Mouse (Mus musculus): Measurements from ENCODE around the gene Catsperd. TPM values are rescaled to one million over a fixed set of nuclear protein-coding genes. Genes with fewer than 3 reads are reported as not detected.

Catsperd gene
- polyA plus RNA-seq, 1 experiment from 2014 or later: 0.43 TPM

DNA sequence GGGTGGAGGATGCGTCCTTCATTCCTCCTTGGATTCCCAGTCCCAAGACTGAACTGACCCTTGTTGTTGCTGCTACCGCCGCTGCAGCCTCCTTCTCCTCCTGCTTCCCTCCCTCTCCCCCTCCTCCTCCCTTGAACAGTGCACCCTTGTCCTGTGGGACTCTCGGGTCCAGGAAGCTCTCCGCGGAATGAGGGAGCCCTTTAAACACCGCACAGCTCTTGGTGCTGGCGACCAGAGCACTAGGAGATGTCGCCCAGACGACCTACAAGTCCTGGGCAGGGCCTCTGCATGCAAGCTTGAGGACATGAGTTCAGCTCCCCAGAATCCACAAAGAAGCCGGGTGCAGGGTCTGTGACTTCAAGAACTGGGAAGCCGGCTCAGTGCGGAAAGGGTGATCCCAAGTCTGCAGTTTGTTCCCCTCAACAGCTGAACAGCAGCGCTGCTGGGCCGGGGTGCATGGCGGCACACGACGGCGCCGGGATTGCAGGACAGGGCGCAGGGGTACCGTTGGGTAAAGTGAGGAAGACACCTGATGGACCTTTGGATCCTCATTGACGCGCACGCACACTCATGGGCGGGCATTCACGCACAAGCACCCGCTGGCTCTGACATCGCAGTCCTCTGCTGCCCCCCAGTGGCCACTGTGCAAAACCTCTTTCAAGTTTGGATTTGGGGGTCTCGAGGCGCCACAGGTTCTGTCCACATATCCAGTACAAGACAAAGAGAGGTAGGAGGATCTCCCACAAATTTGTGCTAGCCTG lies 40.6 kb downstream of the Catsperd start:
- no peak for ATAC-seq (ENCODE audit: low read depth)
- peak overlapping the region; percentile 68 for H3K9ac ChIP-seq (ENCODE audit: low read length)

DNA sequence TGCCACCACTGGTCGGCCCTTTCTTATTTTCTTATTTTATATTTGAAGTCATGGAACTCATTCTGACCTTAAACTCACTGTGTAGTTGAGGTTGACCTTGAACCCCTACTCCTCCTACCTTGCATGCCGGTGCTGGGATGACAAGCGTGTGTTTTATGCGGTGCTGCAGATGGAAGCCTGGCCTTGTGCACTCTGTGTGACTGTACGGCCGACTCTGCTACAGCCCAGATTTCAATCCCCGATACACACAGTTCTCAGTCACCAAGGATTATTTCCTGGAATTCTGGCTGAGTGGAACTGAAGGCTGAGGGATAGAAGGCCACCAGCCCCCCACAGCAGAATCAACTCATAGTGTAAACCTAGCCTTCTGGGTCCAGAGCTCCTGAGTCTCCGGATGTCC lies 41.8 kb downstream of the Catsperd start:
- Histone ChIP-seq H3K9ac (ENCODE audit: low read length) (no peak overlapping the region), H3K4me1 (replicated peaks; ENCODE audit: control insufficient read depth, insufficient read depth, low read length) (peaks cover 9% of the 10 kb centered on the region), H3K36me3 (ENCODE audit: control insufficient read depth, insufficient read depth, low read length) (no peaks in the 10 kb centered on the region), H3K4me2 (ENCODE audit: low read depth, low read length) (no peak overlapping the region), H3K27me3 (ENCODE audit: control insufficient read depth, insufficient read depth, low read depth, low read length) (no peaks in the 10 kb centered on the region), H3K27ac (ENCODE audit: low read length) (no peak overlapping the region), H3K4me3 (ENCODE audit: low read length) (no peak overlapping the region), H3K9me3 (ENCODE audit: control insufficient read depth, low read length) (no peaks in the 10 kb centered on the region)
- 83% methylated on average over 8 of the region's 8 CpGs for WGBS
- ATAC-seq (ENCODE audit: low read depth): no peak

More for the DNA sequence above, 40.6 kb downstream of the Catsperd start:
- no peaks in the 10 kb centered on the region for H3K36me3 ChIP-seq (ENCODE audit: control insufficient read depth, insufficient read depth, low read length)
- 3% methylated on average over 31 of the region's 31 CpGs for WGBS
- H3K27ac ChIP-seq (ENCODE audit: low read length): no peak overlapping the region
- H3K9me3 ChIP-seq (ENCODE audit: control insufficient read depth, low read length): no peaks in the 10 kb centered on the region
- peaks cover 9% of the 10 kb centered on the region for H3K4me1 ChIP-seq (replicated peaks; ENCODE audit: control insufficient read depth, insufficient read depth, low read length)
- H3K27me3 ChIP-seq (ENCODE audit: control insufficient read depth, insufficient read depth, low read depth, low read length): no peaks in the 10 kb centered on the region
- H3K4me2 ChIP-seq (ENCODE audit: low read depth, low read length): peak overlapping the region; percentile 96
- peak overlapping the region; percentile 49 for H3K4me3 ChIP-seq (ENCODE audit: low read length)

DNA sequence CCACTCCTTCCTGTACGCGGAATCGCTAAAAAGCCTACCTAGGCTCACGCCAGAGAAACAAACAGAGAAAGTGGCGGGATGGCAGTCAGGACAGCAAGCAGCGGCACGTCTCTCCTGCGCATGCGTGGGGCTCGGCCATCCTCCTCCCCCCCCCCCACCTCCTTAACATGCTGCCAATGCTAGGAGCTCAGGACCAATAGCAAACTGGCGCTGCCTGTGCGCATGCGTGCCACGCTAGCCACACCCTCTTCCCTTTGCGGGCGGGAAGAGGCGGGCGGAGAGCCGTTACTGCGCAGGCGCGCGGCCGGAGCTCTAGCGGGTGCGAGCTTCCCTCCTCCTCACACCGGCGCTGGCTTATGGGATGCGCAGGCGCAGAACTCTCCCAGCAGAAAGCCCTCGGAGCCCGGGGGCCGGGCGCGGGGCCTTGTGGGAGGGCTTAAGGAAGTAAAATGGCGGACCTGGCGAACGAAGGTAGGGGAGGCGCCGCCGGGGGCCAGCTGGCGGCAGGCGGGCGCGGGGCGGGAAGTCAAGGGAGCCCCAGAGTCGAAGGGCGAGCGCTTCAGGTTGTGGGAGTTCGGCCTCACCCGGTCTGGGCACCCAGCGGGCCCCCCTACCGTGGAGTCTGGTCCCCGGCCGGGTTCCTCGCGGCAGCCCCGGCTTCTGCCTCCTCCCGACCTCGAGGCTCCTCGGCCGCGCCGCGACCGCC lies 45.2 kb downstream of the Catsperd start, which contains the start of gene Ranbp3:
TSS of gene Ranbp3 (plus strand) at position 354 of the 706 bp plus-strand sequence.
- peak within 1 kb of the TSS; percentile 83 for H3K4me2 ChIP-seq (ENCODE audit: low read depth, low read length)
- no peaks in the 10 kb centered on the region for H3K27me3 ChIP-seq (ENCODE audit: control insufficient read depth, insufficient read depth, low read depth, low read length)
- peak within 1 kb of the TSS; percentile 80 for H3K4me3 ChIP-seq (ENCODE audit: low read length)
- ATAC-seq (ENCODE audit: low read depth): peak; percentile 94
- no peaks in the 10 kb centered on the region for H3K9me3 ChIP-seq (ENCODE audit: control insufficient read depth, low read length)
- 0% methylated on average over 46 of the region's 66 CpGs for WGBS
- peaks cover 18% of the 10 kb centered on the region for H3K4me1 ChIP-seq (replicated peaks; ENCODE audit: control insufficient read depth, insufficient read depth, low read length)
- H3K36me3 ChIP-seq (ENCODE audit: control insufficient read depth, insufficient read depth, low read length): peaks cover 19% of the 10 kb centered on the region
- peak within 1 kb of the TSS; percentile 96 for H3K27ac ChIP-seq (ENCODE audit: low read length)
- H3K9ac ChIP-seq (ENCODE audit: low read length): peak within 1 kb of the TSS; percentile 89

DNA sequence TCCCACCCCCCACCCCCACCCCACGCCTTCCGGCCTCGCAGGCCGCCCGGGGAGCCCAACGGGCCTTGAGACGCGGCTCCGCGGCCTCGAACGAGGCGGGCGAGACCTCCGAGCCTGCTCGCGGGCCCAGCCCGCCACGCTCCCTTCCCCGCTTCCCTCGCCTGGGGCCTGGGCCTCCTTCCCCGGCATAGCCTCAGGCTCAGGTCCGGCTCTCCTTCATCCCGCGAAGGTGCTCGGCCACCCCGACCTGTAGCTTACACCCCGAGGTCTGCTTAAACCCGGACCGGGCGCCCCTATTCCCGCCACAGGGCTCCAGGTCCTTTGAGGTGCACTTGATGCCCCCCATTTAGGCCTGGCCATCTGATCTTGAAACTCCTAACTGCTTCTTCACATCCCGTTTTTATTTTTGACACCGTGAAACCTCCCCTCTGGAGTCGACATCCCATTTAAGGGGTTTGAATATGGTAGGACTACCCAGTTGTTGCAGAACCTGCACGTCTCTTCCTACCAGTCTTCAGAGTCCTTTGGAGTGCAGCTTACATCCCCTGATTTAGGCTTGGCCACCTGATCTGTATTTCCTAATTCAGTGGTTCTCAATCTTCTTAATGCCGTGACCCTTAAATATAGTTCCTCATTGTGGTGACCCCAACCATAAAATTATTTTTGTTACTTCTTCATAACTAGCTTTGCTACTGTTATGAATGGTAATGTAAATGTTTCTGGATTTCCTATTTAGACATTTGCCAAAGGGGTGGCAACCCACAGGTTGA lies 45.9 kb downstream of the Catsperd start:
- H3K4me3 ChIP-seq (ENCODE audit: low read length): peak overlapping the region; percentile 80
- H3K9ac ChIP-seq (ENCODE audit: low read length): peak overlapping the region; percentile 82
- peak overlapping the region; percentile 83 for H3K4me2 ChIP-seq (ENCODE audit: low read depth, low read length)
- no peaks in the 10 kb centered on the region for H3K27me3 ChIP-seq (ENCODE audit: control insufficient read depth, insufficient read depth, low read depth, low read length)
- peak overlapping the region; percentile 78 for H3K27ac ChIP-seq (ENCODE audit: low read length)
- H3K9me3 ChIP-seq (ENCODE audit: control insufficient read depth, low read length): no peaks in the 10 kb centered on the region
- no peak for ATAC-seq (ENCODE audit: low read depth)
- H3K36me3 ChIP-seq (ENCODE audit: control insufficient read depth, insufficient read depth, low read length): peaks cover 19% of the 10 kb centered on the region
- under 1% methylated on average over 31 of the region's 37 CpGs for WGBS
- peaks cover 16% of the 10 kb centered on the region for H3K4me1 ChIP-seq (replicated peaks; ENCODE audit: control insufficient read depth, insufficient read depth, low read length)

DNA sequence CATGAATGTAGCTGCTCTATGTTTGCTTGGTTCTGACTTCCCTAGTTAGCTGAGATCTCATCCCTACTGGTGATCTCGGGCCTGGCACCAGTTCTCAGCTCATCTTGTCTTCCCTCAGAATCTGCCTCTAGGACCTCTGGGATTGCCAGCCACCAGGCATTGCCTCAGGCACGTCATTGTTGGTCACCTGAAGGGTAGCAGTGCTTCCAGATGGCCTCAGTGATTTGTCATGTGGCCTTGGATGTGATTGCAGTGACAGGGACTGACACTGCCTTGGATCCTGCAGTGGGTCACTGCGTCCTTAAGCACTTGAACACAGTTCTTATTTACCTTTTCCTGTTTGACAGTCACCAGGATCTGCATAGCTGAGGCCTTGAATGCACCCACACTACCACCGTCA lies 53.8 kb downstream of the Catsperd start:
- Histone ChIP-seq H3K4me3 (ENCODE audit: low read length) (no peak overlapping the region), H3K27me3 (ENCODE audit: control insufficient read depth, insufficient read depth, low read depth, low read length) (no peaks in the 10 kb centered on the region), H3K4me2 (ENCODE audit: low read depth, low read length) (no peak overlapping the region), H3K4me1 (replicated peaks; ENCODE audit: control insufficient read depth, insufficient read depth, low read length) (no peaks in the 10 kb centered on the region), H3K9ac (ENCODE audit: low read length) (no peak overlapping the region), H3K36me3 (ENCODE audit: control insufficient read depth, insufficient read depth, low read length) (peaks cover 18% of the 10 kb centered on the region), H3K27ac (ENCODE audit: low read length) (no peak overlapping the region), H3K9me3 (ENCODE audit: control insufficient read depth, low read length) (no peaks in the 10 kb centered on the region)
- whole genome bisulfite sequencing: 58% methylated on average over 4 of the region's 4 CpGs
- ATAC-seq (ENCODE audit: low read depth): no peak

DNA sequence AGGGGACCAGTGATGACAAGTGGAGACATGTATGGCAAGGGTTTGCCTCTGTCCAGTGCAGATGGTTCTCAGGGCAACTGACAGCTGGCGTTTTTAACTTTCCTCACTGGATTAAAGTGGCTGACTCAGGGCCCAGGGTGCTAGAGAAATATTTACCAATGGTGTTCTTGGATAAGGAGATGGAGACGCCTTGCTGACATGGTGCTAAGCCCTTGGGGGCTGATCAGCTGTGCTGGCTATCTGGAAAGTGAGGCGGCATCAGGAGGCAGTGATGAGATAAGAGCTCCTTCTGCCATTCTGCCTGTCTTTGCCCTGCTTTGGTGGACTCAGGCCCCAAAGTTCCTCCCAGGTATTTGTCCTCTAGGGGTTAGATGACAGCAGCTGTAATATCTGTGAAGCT lies 54.9 kb downstream of the Catsperd start:
- Histone ChIP-seq H3K4me2 (ENCODE audit: low read depth, low read length) (no peak overlapping the region), H3K4me3 (ENCODE audit: low read length) (no peak overlapping the region), H3K4me1 (replicated peaks; ENCODE audit: control insufficient read depth, insufficient read depth, low read length) (no peaks in the 10 kb centered on the region), H3K9ac (ENCODE audit: low read length) (no peak overlapping the region), H3K27ac (ENCODE audit: low read length) (no peak overlapping the region), H3K9me3 (ENCODE audit: control insufficient read depth, low read length) (no peaks in the 10 kb centered on the region), H3K36me3 (ENCODE audit: control insufficient read depth, insufficient read depth, low read length) (peaks cover 22% of the 10 kb centered on the region), H3K27me3 (ENCODE audit: control insufficient read depth, insufficient read depth, low read depth, low read length) (no peaks in the 10 kb centered on the region)
- WGBS: 28% methylated on average over 3 of the region's 3 CpGs
- no peak for ATAC-seq (ENCODE audit: low read depth)

DNA sequence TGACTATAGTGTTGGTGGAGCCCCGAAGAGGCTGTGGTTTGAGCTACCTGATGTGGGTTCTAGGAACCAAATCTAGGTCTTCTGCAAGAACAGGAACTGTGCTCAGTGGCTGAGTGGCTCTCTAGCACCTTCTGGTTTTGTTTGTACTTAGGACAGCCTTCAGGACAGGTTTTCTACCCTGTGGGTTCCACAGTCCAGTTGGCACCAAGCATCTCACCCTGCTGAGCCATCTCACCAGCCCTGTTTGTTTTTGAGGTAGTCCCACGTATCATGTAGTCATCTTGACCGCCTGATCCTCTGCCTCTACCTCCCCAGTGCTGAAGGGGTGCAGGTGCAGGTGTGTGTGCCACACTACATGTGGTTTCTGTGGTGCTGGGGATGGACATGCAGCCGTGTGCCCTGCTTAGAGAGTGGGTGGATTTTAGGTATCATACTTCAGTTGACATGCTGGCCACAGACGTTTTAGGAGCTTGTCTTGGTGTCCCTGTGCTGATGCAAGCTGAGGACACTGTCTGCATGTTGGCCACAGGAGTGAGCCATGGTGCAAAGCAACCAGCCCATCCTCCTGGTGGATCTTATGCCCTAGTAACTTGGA lies 55.7 kb downstream of the Catsperd start:
- no peak overlapping the region for H3K4me2 ChIP-seq (ENCODE audit: low read depth, low read length)
- peaks cover 22% of the 10 kb centered on the region for H3K36me3 ChIP-seq (ENCODE audit: control insufficient read depth, insufficient read depth, low read length)
- no peaks in the 10 kb centered on the region for H3K27me3 ChIP-seq (ENCODE audit: control insufficient read depth, insufficient read depth, low read depth, low read length)
- no peak overlapping the region for H3K27ac ChIP-seq (ENCODE audit: low read length)
- H3K9ac ChIP-seq (ENCODE audit: low read length): no peak overlapping the region
- H3K9me3 ChIP-seq (ENCODE audit: control insufficient read depth, low read length): no peaks in the 10 kb centered on the region
- H3K4me3 ChIP-seq (ENCODE audit: low read length): no peak overlapping the region
- 76% methylated on average over 5 of the region's 5 CpGs for WGBS
- ATAC-seq (ENCODE audit: low read depth): no peak
- no peaks in the 10 kb centered on the region for H3K4me1 ChIP-seq (replicated peaks; ENCODE audit: control insufficient read depth, insufficient read depth, low read length)

DNA sequence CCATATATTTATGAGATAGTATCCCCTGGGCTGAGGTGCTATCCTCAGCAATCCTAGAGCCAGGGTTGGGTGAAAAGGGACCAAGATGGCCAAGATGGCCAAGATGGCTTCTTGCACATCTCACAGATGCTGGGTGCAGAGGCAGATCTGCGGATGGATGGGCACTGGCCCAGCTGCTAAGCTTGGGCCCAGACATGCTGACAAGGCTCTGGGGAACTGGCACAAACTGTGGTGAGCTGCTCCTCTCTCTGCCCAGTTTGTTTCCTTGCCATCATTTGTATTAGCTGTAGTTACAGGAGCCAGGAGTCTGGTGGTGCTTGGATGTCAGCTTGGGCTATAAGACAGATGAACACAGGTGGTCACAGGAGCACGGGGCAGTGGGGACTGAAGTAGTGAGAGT lies 56.7 kb downstream of the Catsperd start:
- H3K4me3 ChIP-seq (ENCODE audit: low read length): no peak overlapping the region
- H3K36me3 ChIP-seq (ENCODE audit: control insufficient read depth, insufficient read depth, low read length): peaks cover 22% of the 10 kb centered on the region
- no peaks in the 10 kb centered on the region for H3K4me1 ChIP-seq (replicated peaks; ENCODE audit: control insufficient read depth, insufficient read depth, low read length)
- no peak overlapping the region for H3K4me2 ChIP-seq (ENCODE audit: low read depth, low read length)
- no peak for ATAC-seq (ENCODE audit: low read depth)
- no peak overlapping the region for H3K27ac ChIP-seq (ENCODE audit: low read length)
- H3K27me3 ChIP-seq (ENCODE audit: control insufficient read depth, insufficient read depth, low read depth, low read length): no peaks in the 10 kb centered on the region
- no peaks in the 10 kb centered on the region for H3K9me3 ChIP-seq (ENCODE audit: control insufficient read depth, low read length)
- no peak overlapping the region for H3K9ac ChIP-seq (ENCODE audit: low read length)
- WGBS: 76% methylated on average over 2 of the region's 2 CpGs

DNA sequence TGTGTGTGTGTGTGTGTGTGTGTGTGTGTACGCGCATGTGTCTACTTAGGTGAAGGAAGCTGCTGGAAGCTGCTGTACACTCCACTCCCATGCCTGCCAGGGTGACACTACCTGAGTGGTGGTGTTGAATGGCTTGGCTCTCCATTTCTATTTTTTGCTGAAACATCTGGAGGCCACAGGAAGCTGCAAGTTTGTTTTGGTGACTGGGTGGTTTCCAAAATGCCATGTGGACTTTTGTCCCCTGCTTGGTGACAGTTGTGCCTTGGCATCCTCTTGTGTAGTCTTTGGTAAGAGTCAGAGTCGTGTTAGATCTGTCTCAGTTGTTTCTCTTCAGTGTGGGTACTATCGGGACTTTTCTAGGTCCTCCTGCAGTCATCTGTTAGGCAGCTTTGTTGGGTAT lies 58.9 kb downstream of the Catsperd start:
- WGBS: 83% methylated on average over 4 of the region's 4 CpGs
- H3K4me2 ChIP-seq (ENCODE audit: low read depth, low read length): no peak overlapping the region
- H3K4me1 ChIP-seq (replicated peaks; ENCODE audit: control insufficient read depth, insufficient read depth, low read length): no peaks in the 10 kb centered on the region
- peaks cover 25% of the 10 kb centered on the region for H3K36me3 ChIP-seq (ENCODE audit: control insufficient read depth, insufficient read depth, low read length)
- H3K27ac ChIP-seq (ENCODE audit: low read length): no peak overlapping the region
- H3K27me3 ChIP-seq (ENCODE audit: control insufficient read depth, insufficient read depth, low read depth, low read length): no peaks in the 10 kb centered on the region
- ATAC-seq (ENCODE audit: low read depth): no peak
- H3K4me3 ChIP-seq (ENCODE audit: low read length): no peak overlapping the region
- H3K9me3 ChIP-seq (ENCODE audit: control insufficient read depth, low read length): no peaks in the 10 kb centered on the region
- no peak overlapping the region for H3K9ac ChIP-seq (ENCODE audit: low read length)
